Mouse (Mus musculus): ENCODE data around the gene Amt. TPM values are rescaled to one million over a fixed set of nuclear protein-coding genes. Genes with fewer than 3 reads are reported as not detected.

Amt gene
- total RNA-seq, 2 experiments from 2014 or later = 32.1 to 38.0 TPM

GRCm38 (mm10) chr9:108289347-108289746, 7.3 kb upstream of the Amt start:
- TF ChIP-seq CTCF (IDR thresholded peaks at IDR 0.05) = no peak
- no peak overlapping the region for H3K27ac ChIP-seq
- intact Hi-C loops (cut with DNase I) = no loop called here
- no peak for DNase-seq (ENCODE audit: extremely low spot score in 1 of 2, low spot score in 2 of 2)
- H3K4me3 ChIP-seq = no peak overlapping the region; the same call in 1 of the 2 replicates

- peak within 1 kb of the TSS; percentile 53 for H3K4me3 ChIP-seq
- no peak; the same call in 1 of the 2 replicates for TF ChIP-seq CTCF (IDR thresholded peaks at IDR 0.05)
- peak; percentile 85 to 91 for DNase-seq (ENCODE audit: extremely low spot score in 1 of 2, low spot score in 2 of 2)
- peak within 1 kb of the TSS; percentile 84 for H3K27ac ChIP-seq
- intact Hi-C loops (cut with DNase I) = no loop called here
Observed at GRCm38 (mm10) chr9:108290016-108290750, 6.5 kb upstream of the Amt start, which contains the start of gene Nicn1. TSS of gene Nicn1 (plus strand) at chr9:108290429.

- no peak for TF ChIP-seq CTCF (IDR thresholded peaks at IDR 0.05)
- intact Hi-C loops (cut with DNase I) = no loop called here
- H3K4me3 ChIP-seq = peak overlapping the region; percentile 53
- DNase-seq (ENCODE audit: extremely low spot score in 1 of 2, low spot score in 2 of 2) = no peak
- H3K27ac ChIP-seq = peak overlapping the region; percentile 70
Observed at GRCm38 (mm10) chr9:108290773-108291172, 5.9 kb upstream of the Amt start.

GRCm38 (mm10) chr9:108301853-108302252, 5.2 kb downstream of the Amt start:
- intact Hi-C loops (cut with DNase I) = no loop called here
- TF ChIP-seq CTCF (IDR thresholded peaks at IDR 0.05) = no peak
- DNase-seq (ENCODE audit: extremely low spot score in 1 of 2, low spot score in 2 of 2) = no peak
- Histone ChIP-seq H3K4me3 (no peak overlapping the region), H3K27ac (no peak overlapping the region)

GRCm38 (mm10) chr9:108304716-108305115, 8.1 kb downstream of the Amt start:
- DNase-seq (ENCODE audit: extremely low spot score in 1 of 2, low spot score in 2 of 2) = no peak
- intact Hi-C loops (cut with DNase I) = no loop called here
- TF ChIP-seq CTCF (IDR thresholded peaks at IDR 0.05) = no peak
- H3K4me3 ChIP-seq = peak overlapping the region; percentile 87
- H3K27ac ChIP-seq = no peak overlapping the region; the same call in 1 of the 2 replicates

GRCm38 (mm10) chr9:108305170-108305569, 8.5 kb downstream of the Amt start:
- intact Hi-C loops (cut with DNase I) = no loop called here
- no peak for DNase-seq (ENCODE audit: extremely low spot score in 1 of 2, low spot score in 2 of 2)
- Histone ChIP-seq H3K27ac (peak overlapping the region; percentile 90), H3K4me3 (peak overlapping the region; percentile 87)
- no peak for TF ChIP-seq CTCF (IDR thresholded peaks at IDR 0.05)

GRCm38 (mm10) chr9:108305629-108306520, 9.2 kb downstream of the Amt start, which contains the start of the genes Rhoa and Tcta:
TSS of gene Rhoa (plus strand) at chr9:108306129.
TSS of gene Tcta (minus strand) at chr9:108306160.
- no peak for TF ChIP-seq CTCF (IDR thresholded peaks at IDR 0.05)
- Histone ChIP-seq H3K4me3 (peak within 1 kb of the TSS; percentile 91), H3K27ac (peak within 1 kb of the TSS; percentile 99)
- intact Hi-C loops (cut with DNase I) = loop anchor here (1.0 to 2.0 kb wide), 3 partner anchors 33 to 211 kb away; partner anchors contain the start of genes Gpx1, Qrich1 and Usp4
- DNase-seq (ENCODE audit: extremely low spot score in 1 of 2, low spot score in 2 of 2) = peak; percentile 95 to 99

- intact Hi-C loops (cut with DNase I) = loop anchor here (1.0 to 2.0 kb wide), 3 partner anchors 32 to 210 kb away; partner anchors contain the start of genes Gpx1, Qrich1 and Usp4
- H3K4me3 ChIP-seq = peak overlapping the region; percentile 91
- DNase-seq (ENCODE audit: extremely low spot score in 1 of 2, low spot score in 2 of 2) = peak; percentile 52 to 72
- no peak for TF ChIP-seq CTCF (IDR thresholded peaks at IDR 0.05)
- H3K27ac ChIP-seq = peak overlapping the region; percentile 99
Observed at GRCm38 (mm10) chr9:108306571-108306980, 9.9 kb downstream of the Amt start.

GRCm38 (mm10) chr9:108307021-108307807, 10.6 kb downstream of the Amt start:
- no peak for TF ChIP-seq CTCF (IDR thresholded peaks at IDR 0.05)
- intact Hi-C loops (cut with DNase I) = loop anchor here (2.0 kb wide), 2 partner anchors 32 to 210 kb away; partner anchors contain the start of genes Gpx1 and Qrich1
- peak overlapping the region; percentile 91 for H3K4me3 ChIP-seq
- peak overlapping the region; percentile 73 for H3K27ac ChIP-seq
- no peak for DNase-seq (ENCODE audit: extremely low spot score in 1 of 2, low spot score in 2 of 2)

GRCm38 (mm10) chr9:108308141-108308540, 11.5 kb downstream of the Amt start:
- no peak for TF ChIP-seq CTCF (IDR thresholded peaks at IDR 0.05)
- DNase-seq (ENCODE audit: extremely low spot score in 1 of 2, low spot score in 2 of 2) = no peak
- Histone ChIP-seq H3K4me3 (peak overlapping the region; percentile 17), H3K27ac (no peak overlapping the region)
- intact Hi-C loops (cut with DNase I) = no loop called here

- peak; percentile 24 for TF ChIP-seq CTCF (IDR thresholded peaks at IDR 0.05)
- DNase-seq (ENCODE audit: extremely low spot score in 1 of 2, low spot score in 2 of 2) = no peak
- Histone ChIP-seq H3K27ac (no peak overlapping the region), H3K4me3 (no peak overlapping the region)
- intact Hi-C loops (cut with DNase I) = no loop called here
Observed at GRCm38 (mm10) chr9:108317572-108317971, 20.9 kb downstream of the Amt start.

Measured in left cerebral cortex, adult 2 months (tissue).